ENCODE assay signal across 8 mouse cellular contexts in the genomic region with DNA sequence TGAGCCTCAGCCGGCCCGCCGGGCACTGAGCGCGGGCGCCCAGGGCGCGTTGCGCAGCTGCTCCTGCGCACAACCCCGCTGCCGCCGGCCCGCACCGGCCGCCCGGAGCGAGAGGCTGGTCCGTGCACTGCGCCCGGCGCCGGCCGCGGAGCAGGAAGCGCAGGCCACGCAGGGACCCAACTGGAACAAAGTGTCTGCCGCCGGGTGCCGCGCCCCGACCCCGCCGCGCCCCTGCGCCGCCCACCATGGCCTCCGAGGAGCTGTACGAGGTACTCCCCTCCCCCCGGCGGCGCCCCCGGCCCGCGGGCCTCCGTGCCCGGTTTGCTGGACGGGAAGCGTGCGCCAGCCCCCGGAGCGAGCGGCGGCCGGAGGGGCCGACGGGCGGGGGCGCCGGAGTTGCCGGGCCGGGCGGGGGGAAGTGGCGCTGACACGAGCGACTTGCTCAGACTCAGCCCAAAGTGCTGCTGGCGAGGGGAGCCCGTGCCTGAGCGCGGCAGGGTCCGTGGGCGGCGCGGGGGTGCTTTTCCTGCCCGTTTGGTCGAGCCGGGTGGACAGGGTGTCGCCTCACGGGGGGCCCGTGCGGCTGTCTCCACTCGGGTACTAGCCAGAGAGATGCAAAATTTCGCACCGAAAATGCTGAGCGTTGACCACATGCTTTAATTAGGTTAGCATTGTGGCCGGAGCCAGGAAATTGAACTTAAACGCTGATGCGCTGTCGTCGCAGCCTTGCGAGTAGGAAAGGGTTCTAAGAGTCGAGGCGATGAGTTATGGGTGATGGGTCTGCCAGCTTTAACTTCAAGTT.
DNase-seq lines count a peak whose midpoint lies in the region; ATAC-seq and TF ChIP-seq lines count a peak whose summit lies in the region.

No protein-coding gene starts in this region.

- no peaks in the 10 kb centered on the region for H3K36me3 ChIP-seq in heart, embryonic 11.5 days (ENCODE audit: control insufficient read depth, insufficient read depth, low read length)
- H3K36me3 ChIP-seq in kidney, embryonic 16.5 days (ENCODE audit: insufficient read depth, low read length) = peaks cover 12% of the 10 kb centered on the region
- no peaks in the 10 kb centered on the region for H3K36me3 ChIP-seq in liver, embryonic 14.5 days (replicated peaks; ENCODE audit: control insufficient read depth, insufficient read depth, low read depth)
- H3K36me3 ChIP-seq in neural tube, embryonic 13.5 days = no peaks in the 10 kb centered on the region
- no peaks in the 10 kb centered on the region for H3K36me3 ChIP-seq in testis, adult 2 months (ENCODE audit: control insufficient read depth, insufficient read depth, low read length)

- under 1% methylated on average over 79 of the region's 93 CpGs for WGBS in heart, embryonic 11.5 days (ENCODE audit: insufficient replicate concordance)
- 0% methylated on average over 80 of the region's 93 CpGs for WGBS in kidney, embryonic 16.5 days
- under 1% methylated on average over 90 of the region's 93 CpGs for WGBS in liver, embryonic 14.5 days (ENCODE audit: insufficient replicate concordance)
- whole genome bisulfite sequencing in neural tube, embryonic 13.5 days = under 1% methylated on average over 67 of the region's 93 CpGs

- no peak for TF ChIP-seq EP300 in liver, embryonic 14.5 days (IDR thresholded peaks at IDR 0.05; ENCODE audit: low read depth)

- H3K9me3 ChIP-seq in heart, embryonic 11.5 days (replicated peaks; ENCODE audit: control insufficient read depth, low read length) = peaks cover 4% of the 10 kb centered on the region; the same call in 1 of the 2 replicates
- H3K9me3 ChIP-seq in kidney, embryonic 16.5 days (ENCODE audit: low read length) = peaks cover 14% of the 10 kb centered on the region
- H3K9me3 ChIP-seq in liver, embryonic 14.5 days (ENCODE audit: control insufficient read depth, low read length) = no peaks in the 10 kb centered on the region
- H3K9me3 ChIP-seq in neural tube, embryonic 13.5 days = peaks cover 13% of the 10 kb centered on the region; the same call in 1 of the 2 replicates

- H3K9ac ChIP-seq in heart, embryonic 11.5 days (ENCODE audit: low read depth, low read length) = peak overlapping the region; percentile 97
- peak overlapping the region; percentile 91 for H3K9ac ChIP-seq in kidney, embryonic 16.5 days (replicated peaks; ENCODE audit: low read length)
- H3K9ac ChIP-seq in liver, embryonic 14.5 days (replicated peaks) = peak overlapping the region; percentile 98
- H3K9ac ChIP-seq in neural tube, embryonic 13.5 days = peak overlapping the region; percentile 92

- H3K4me1 ChIP-seq in heart, embryonic 11.5 days (ENCODE audit: control insufficient read depth, insufficient read depth, low read length) = peaks cover 13% of the 10 kb centered on the region
- H3K4me1 ChIP-seq in kidney, embryonic 16.5 days (ENCODE audit: insufficient read depth, low read length) = peaks cover 12% of the 10 kb centered on the region
- peaks cover 15 to 30% of the 10 kb centered on the region in 2 experiments for H3K4me1 ChIP-seq in liver, embryonic 14.5 days (replicated peaks; ENCODE audit: control insufficient read depth in 2 of 2, insufficient read depth in 2 of 2, low read length in 1 of 2)
- peaks cover 23% of the 10 kb centered on the region for H3K4me1 ChIP-seq in neural tube, embryonic 13.5 days (replicated peaks)
- peaks cover 6% of the 10 kb centered on the region for H3K4me1 ChIP-seq in testis, adult 2 months (ENCODE audit: control insufficient read depth, insufficient read depth, low read length)

- H3K4me3 ChIP-seq in heart, embryonic 11.5 days (ENCODE audit: low read depth, low read length) = peak overlapping the region; percentile 93
- peak overlapping the region; percentile 83 for H3K4me3 ChIP-seq in kidney, embryonic 16.5 days (ENCODE audit: low read length)
- H3K4me3 ChIP-seq in liver, embryonic 14.5 days (ENCODE audit: insufficient read depth in 1 of 2, low read depth in 2 of 2, low read length in 2 of 2) = peak overlapping the region; percentile 93 to 99
- H3K4me3 ChIP-seq in neural tube, embryonic 13.5 days = peak overlapping the region; percentile 91
- H3K4me3 ChIP-seq in testis, adult 2 months (ENCODE audit: control insufficient read depth, low read depth, low read length) = peak overlapping the region; percentile 90

- ATAC-seq in erythroblast, adult 5-6 weeks (replicated peaks; ENCODE audit: low FRiP score, poor library complexity, severe bottlenecking) = peak; percentile 14; the same call in 1 of the 2 replicates
- peak; percentile 63 for ATAC-seq in heart, embryonic 11.5 days (replicated peaks; ENCODE audit: insufficient number of reproducible peaks, low FRiP score, low TSS enrichment)
- ATAC-seq in kidney, embryonic 16.5 days (ENCODE audit: low FRiP score, low TSS enrichment) = peak; percentile 75
- ATAC-seq in liver, embryonic 14.5 days (ENCODE audit: insufficient read depth) = peak; percentile 64
- ATAC-seq in neural tube, embryonic 13.5 days (ENCODE audit: low read depth) = peak; percentile 86

- no peak for TF ChIP-seq CTCF in liver, embryonic 14.5 days (IDR thresholded peaks at IDR 0.05; ENCODE audit: low read depth)
- TF ChIP-seq CTCF in testis, adult 2 months (IDR thresholded peaks at IDR 0.05; ENCODE audit: control insufficient read depth, insufficient read depth, insufficient replicate concordance, low read depth, low read length) = no peak

- peak; percentile 72 for DNase-seq in A20 (ENCODE audit: low read depth, low spot score)
- DNase-seq in adrenal gland, adult 2 months = peak; percentile 73
- DNase-seq in liver, embryonic 14.5 days (ENCODE audit: low read depth in 3 of 3, low spot score in 3 of 3) = no peak

- no peak for TF ChIP-seq POLR2A in testis, adult 2 months (IDR thresholded peaks at IDR 0.05; ENCODE audit: control insufficient read depth, low read depth, low read length)

- peak overlapping the region; percentile 96 for H3K27ac ChIP-seq in heart, embryonic 11.5 days (ENCODE audit: low read depth, low read length)
- peak overlapping the region; percentile 86 for H3K27ac ChIP-seq in kidney, embryonic 16.5 days (ENCODE audit: low read length)
- H3K27ac ChIP-seq in liver, embryonic 14.5 days = peak overlapping the region; percentile 81
- peak overlapping the region; percentile 88 for H3K27ac ChIP-seq in neural tube, embryonic 13.5 days (replicated peaks)
- peak overlapping the region; percentile 80 for H3K27ac ChIP-seq in testis, adult 2 months (ENCODE audit: control insufficient read depth, insufficient read depth, low read depth, low read length)

- H3K27me3 ChIP-seq in heart, embryonic 11.5 days (ENCODE audit: control insufficient read depth, insufficient read depth, low read length) = no peaks in the 10 kb centered on the region
- H3K27me3 ChIP-seq in kidney, embryonic 16.5 days (ENCODE audit: insufficient read depth, low read length) = peaks cover 11% of the 10 kb centered on the region
- no peaks in the 10 kb centered on the region for H3K27me3 ChIP-seq in liver, embryonic 14.5 days (ENCODE audit: control insufficient read depth, insufficient read depth, low read length)
- H3K27me3 ChIP-seq in neural tube, embryonic 13.5 days = peaks cover 34% of the 10 kb centered on the region
- H3K27me3 ChIP-seq in testis, adult 2 months (ENCODE audit: control insufficient read depth, insufficient read depth, low read length) = no peaks in the 10 kb centered on the region

- H3K4me2 ChIP-seq in heart, embryonic 11.5 days = peak overlapping the region; percentile 82
- peak overlapping the region; percentile 76 for H3K4me2 ChIP-seq in kidney, embryonic 16.5 days (replicated peaks; ENCODE audit: low read depth, low read length)
- H3K4me2 ChIP-seq in liver, embryonic 14.5 days (ENCODE audit: low read depth) = peak overlapping the region; percentile 80
- H3K4me2 ChIP-seq in neural tube, embryonic 13.5 days = peak overlapping the region; percentile 80

Comparison
In these comparisons a context has a peak if more than half of its experiments do, and no peak if none do; other contexts are left out.
1. DNase-seq: peak in A20 (single experiment) and adrenal gland, adult 2 months (single experiment); none in liver, embryonic 14.5 days (0 of 3).
2. ATAC-seq: peak in every context shown above with its lines; median percentile 86 in neural tube, embryonic 13.5 days; 75 in kidney, embryonic 16.5 days; 64 in liver, embryonic 14.5 days; 63 in heart, embryonic 11.5 days; 14 in erythroblast, adult 5-6 weeks.
3. Peak in every context shown above with its lines, with median percentiles within 50 percentile points of each other: H3K27ac ChIP-seq, H3K4me2 ChIP-seq, H3K4me3 ChIP-seq and H3K9ac ChIP-seq.